Mouse (Mus musculus): ENCODE data around the gene Bud13. TPM values are rescaled to one million over a fixed set of nuclear protein-coding genes. Genes with fewer than 3 reads are reported as not detected.

Bud13 gene
- total and polyA plus RNA-seq, 3 experiments, result 13.9 to 26.3 TPM; not detected in 1

GRCm38 (mm10) chr9:46256658-46257385 lies 26.0 kb upstream of the Bud13 start:
- Histone ChIP-seq H3K9ac (ENCODE audit: control insufficient read depth, low read depth, low read length, poor library complexity, severe bottlenecking) (no peak overlapping the region), H3K27me3 (ENCODE audit: control insufficient read depth in 1 of 2, insufficient read depth in 2 of 2, low read length in 2 of 2) (peaks cover 0 to 4% of the 10 kb centered on the region in 2 experiments; a peak in 2 of 4 replicates), H3K36me3 (ENCODE audit: control insufficient read depth in 1 of 2, insufficient read depth in 2 of 2, low read length in 2 of 2) (no peaks in the 10 kb centered on the region), H3K4me3 (ENCODE audit: control insufficient read depth in 1 of 2, insufficient read depth in 1 of 2, low read depth in 2 of 2, low read length in 2 of 2) (no peak overlapping the region), H3K4me1 (ENCODE audit: control insufficient read depth in 1 of 2, insufficient read depth in 2 of 2, low read length in 2 of 2) (no peaks in the 10 kb centered on the region), H3K79me2 (ENCODE audit: control insufficient read depth, insufficient read depth, low read length, poor library complexity) (no peaks in the 10 kb centered on the region), H3K27ac (ENCODE audit: control insufficient read depth, low read depth, low read length) (no peak overlapping the region), H3K9me3 (replicated peaks; ENCODE audit: insufficient read depth, low read length) (no peaks in the 10 kb centered on the region)
- TF ChIP-seq MAZ (IDR thresholded peaks at IDR 0.05; ENCODE audit: low read depth, low read length), result no peak
- no peak for TF ChIP-seq GATA1 (IDR thresholded peaks at IDR 0.05; ENCODE audit: low read depth, low read length)
- TF ChIP-seq E2F4 (IDR thresholded peaks at IDR 0.05; ENCODE audit: borderline replicate concordance, low read depth, low read length), result no peak
- TF ChIP-seq MXI1 (IDR thresholded peaks at IDR 0.05; ENCODE audit: low read depth, low read length), result no peak
- TF ChIP-seq MAFK (IDR thresholded peaks at IDR 0.05; ENCODE audit: borderline replicate concordance, low read depth, low read length), result no peak
- no peak for TF ChIP-seq MYB (IDR thresholded peaks at IDR 0.05; ENCODE audit: low read depth, low read length)
- no peak for TF ChIP-seq MEF2A (IDR thresholded peaks at IDR 0.05; ENCODE audit: extremely low read depth, insufficient replicate concordance, low read depth, low read length, poor library complexity, severe bottlenecking)
- TF ChIP-seq CHD2 (IDR thresholded peaks at IDR 0.05; ENCODE audit: low read length), result no peak
- no peak for DNase-seq (ENCODE audit: low read depth, low spot score)

- peaks cover 0 to 5% of the 10 kb centered on the region in 2 experiments; a peak in 2 of 4 replicates for H3K27me3 ChIP-seq (ENCODE audit: control insufficient read depth in 1 of 2, insufficient read depth in 2 of 2, low read length in 2 of 2)
- H3K27ac ChIP-seq (ENCODE audit: control insufficient read depth, low read depth, low read length), result no peak overlapping the region
- no peak overlapping the region for H3K9ac ChIP-seq (ENCODE audit: control insufficient read depth, low read depth, low read length, poor library complexity, severe bottlenecking)
- H3K9me3 ChIP-seq (replicated peaks; ENCODE audit: insufficient read depth, low read length), result no peaks in the 10 kb centered on the region
- no peaks in the 10 kb centered on the region for H3K79me2 ChIP-seq (ENCODE audit: control insufficient read depth, insufficient read depth, low read length, poor library complexity)
- H3K4me3 ChIP-seq (ENCODE audit: control insufficient read depth in 1 of 2, insufficient read depth in 1 of 2, low read depth in 2 of 2, low read length in 2 of 2), result no peak overlapping the region
- TF ChIP-seq ZC3H11A (IDR thresholded peaks at IDR 0.05; ENCODE audit: low read depth, low read length) (no peak), CTCF (IDR thresholded peaks at IDR 0.05 in 2 of 3, conservative IDR thresholded peaks at IDR 0.05 in 1 of 3; ENCODE audit: control insufficient read depth in 1 of 3, insufficient read depth in 1 of 3, low read depth in 2 of 3, low read length in 3 of 3, poor library complexity in 1 of 3, severe bottlenecking in 1 of 3) (no peak), MAZ (IDR thresholded peaks at IDR 0.05; ENCODE audit: low read depth, low read length) (no peak), ZKSCAN1 (IDR thresholded peaks at IDR 0.05; ENCODE audit: low read depth, low read length) (no peak), SIN3A (IDR thresholded peaks at IDR 0.05; ENCODE audit: low read length) (no peak), USF2 (IDR thresholded peaks at IDR 0.05; ENCODE audit: borderline replicate concordance in 1 of 2, insufficient read depth in 1 of 2, low read depth in 1 of 2, low read length in 2 of 2) (no peak)
- no peaks in the 10 kb centered on the region for H3K4me1 ChIP-seq (ENCODE audit: control insufficient read depth in 1 of 2, insufficient read depth in 2 of 2, low read length in 2 of 2)
- H3K36me3 ChIP-seq (ENCODE audit: control insufficient read depth in 1 of 2, insufficient read depth in 2 of 2, low read length in 2 of 2), result no peaks in the 10 kb centered on the region
- DNase-seq (ENCODE audit: low read depth, low spot score), result peak; percentile 25
Observed at GRCm38 (mm10) chr9:46257546-46257945, 25.3 kb upstream of the Bud13 start.

GRCm38 (mm10) chr9:46259111-46259510 lies 23.7 kb upstream of the Bud13 start:
- Histone ChIP-seq H3K36me3 (ENCODE audit: control insufficient read depth in 1 of 2, insufficient read depth in 2 of 2, low read length in 2 of 2) (no peaks in the 10 kb centered on the region), H3K27ac (ENCODE audit: control insufficient read depth, low read depth, low read length) (no peak overlapping the region), H3K27me3 (ENCODE audit: control insufficient read depth in 1 of 2, insufficient read depth in 2 of 2, low read length in 2 of 2) (peaks cover 0 to 5% of the 10 kb centered on the region in 2 experiments; a peak in 2 of 4 replicates), H3K79me2 (ENCODE audit: control insufficient read depth, insufficient read depth, low read length, poor library complexity) (no peaks in the 10 kb centered on the region), H3K9me3 (replicated peaks; ENCODE audit: insufficient read depth, low read length) (no peaks in the 10 kb centered on the region), H3K9ac (ENCODE audit: control insufficient read depth, low read depth, low read length, poor library complexity, severe bottlenecking) (no peak overlapping the region), H3K4me1 (ENCODE audit: control insufficient read depth in 1 of 2, insufficient read depth in 2 of 2, low read length in 2 of 2) (no peaks in the 10 kb centered on the region), H3K4me3 (ENCODE audit: control insufficient read depth in 1 of 2, insufficient read depth in 1 of 2, low read depth in 2 of 2, low read length in 2 of 2) (no peak overlapping the region)
- no peak for DNase-seq (ENCODE audit: low read depth, low spot score)
- TF ChIP-seq KAT2A (conservative IDR thresholded peaks at IDR 0.05; ENCODE audit: low read depth, low read length) (no peak), EP300 (IDR thresholded peaks at IDR 0.05; ENCODE audit: low read depth in 1 of 2, low read length in 2 of 2) (no peak), NRF1 (IDR thresholded peaks at IDR 0.05; ENCODE audit: insufficient read depth, low read depth, low read length, poor library complexity, severe bottlenecking) (no peak), MAZ (IDR thresholded peaks at IDR 0.05; ENCODE audit: low read depth, low read length) (no peak), USF2 (IDR thresholded peaks at IDR 0.05; ENCODE audit: borderline replicate concordance in 1 of 2, insufficient read depth in 1 of 2, low read depth in 1 of 2, low read length in 2 of 2) (no peak), MYC (IDR thresholded peaks at IDR 0.05; ENCODE audit: low read depth, low read length) (no peak), CTCF (IDR thresholded peaks at IDR 0.05 in 2 of 3, conservative IDR thresholded peaks at IDR 0.05 in 1 of 3; ENCODE audit: control insufficient read depth in 1 of 3, insufficient read depth in 1 of 3, low read depth in 2 of 3, low read length in 3 of 3, poor library complexity in 1 of 3, severe bottlenecking in 1 of 3) (no peak), BHLHE40 (IDR thresholded peaks at IDR 0.05; ENCODE audit: borderline replicate concordance, low read depth, low read length) (no peak), ZMIZ1 (IDR thresholded peaks at IDR 0.05; ENCODE audit: low read depth, low read length) (no peak), USF1 (IDR thresholded peaks at IDR 0.05; ENCODE audit: low read depth, low read length) (no peak), ZKSCAN1 (IDR thresholded peaks at IDR 0.05; ENCODE audit: low read depth, low read length) (no peak), ETS1 (IDR thresholded peaks at IDR 0.05; ENCODE audit: low read depth, low read length) (no peak), POLR2AphosphoS2 (IDR thresholded peaks at IDR 0.05; ENCODE audit: low read length) (no peak)

Data from MEL (cell line).